Mouse (Mus musculus): ENCODE data around the gene Sypl2. TPM values are rescaled to one million over a fixed set of nuclear protein-coding genes. Genes with fewer than 3 reads are reported as not detected.

The Sypl2 gene
- total and polyA plus RNA-seq, 2 experiments from 2014 or later = 0.56 to 2.0 TPM

GRCm38 (mm10) chr3:108164091-108164490 is 62.4 kb downstream of the Sypl2 start:
- no peaks in the 10 kb centered on the region for H3K27me3 ChIP-seq (ENCODE audit: control insufficient read depth, insufficient read depth, low read length)
- no peak overlapping the region for H3K4me3 ChIP-seq (ENCODE audit: low read depth, low read length)
- TF ChIP-seq EP300 (IDR thresholded peaks at IDR 0.05; ENCODE audit: low read depth) (no peak), CTCF (IDR thresholded peaks at IDR 0.05; ENCODE audit: low read depth) (no peak)
- no peaks in the 10 kb centered on the region for H3K9me3 ChIP-seq (replicated peaks; ENCODE audit: control insufficient read depth, low read length)
- no peak overlapping the region for H3K9ac ChIP-seq (replicated peaks; ENCODE audit: low read depth, low read length)
- H3K4me2 ChIP-seq (ENCODE audit: low read depth, low read length) = no peak overlapping the region
- H3K4me1 ChIP-seq (ENCODE audit: control insufficient read depth, insufficient read depth) = peaks cover 3% of the 10 kb centered on the region
- no peak for ATAC-seq (ENCODE audit: insufficient read depth, low read depth)
- DNase-seq (ENCODE audit: low spot score) = no peak
- no peaks in the 10 kb centered on the region for H3K36me3 ChIP-seq (replicated peaks; ENCODE audit: control insufficient read depth, insufficient read depth, low read length)
- WGBS = 58% methylated on average over 5 of the region's 5 CpGs
- H3K27ac ChIP-seq (ENCODE audit: low read depth) = no peak overlapping the region

Other genes with a start within 250 kb of the Sypl2 start
- 69.6 and 95.4 TPM in 2 replicates for gene Gstm2, start 240.2 kb downstream of the Sypl2 start, total RNA-seq (2014; rRNA removed; ENCODE audit: low replicate concordance)
- 94.2 and 97.9 TPM in 2 replicates for gene Gstm2, start 240.2 kb downstream of the Sypl2 start, polyA plus RNA-seq (2015; fragmentation: Nextera tagmentation; extraction: Ambion mirVana)
- 99.4 and 111 TPM in 2 replicates for gene Gstm1, start 208.7 kb downstream of the Sypl2 start, total RNA-seq (2014; rRNA removed; ENCODE audit: low replicate concordance)
- gene Gstm1, start 208.7 kb downstream of the Sypl2 start, polyA plus RNA-seq (2015; fragmentation: Nextera tagmentation; extraction: Ambion mirVana) = 132 and 136 TPM in 2 replicates
- 3.6 and 10.9 TPM in 2 replicates for gene Gstm4, start 181.8 kb downstream of the Sypl2 start, total RNA-seq (2014; rRNA removed; ENCODE audit: low replicate concordance)
- 17.6 and 17.9 TPM in 2 replicates for gene Gstm4, start 181.8 kb downstream of the Sypl2 start, polyA plus RNA-seq (2015; fragmentation: Nextera tagmentation; extraction: Ambion mirVana)
- 17.3 and 77.9 TPM in 2 replicates for gene Ampd2, start 140.0 kb downstream of the Sypl2 start, total RNA-seq (2014; rRNA removed; ENCODE audit: low replicate concordance)
- 12.7 and 12.8 TPM in 2 replicates for gene Ampd2, start 140.0 kb downstream of the Sypl2 start, polyA plus RNA-seq (2015; fragmentation: Nextera tagmentation; extraction: Ambion mirVana)
- 0.19 TPM in 1 of 2 replicates, not detected in the other for gene Gnat2, start 133.9 kb downstream of the Sypl2 start, total RNA-seq (2014; rRNA removed; ENCODE audit: low replicate concordance)
- gene Gnat2, start 133.9 kb downstream of the Sypl2 start, polyA plus RNA-seq (2015; fragmentation: Nextera tagmentation; extraction: Ambion mirVana) = 0.45 and 1.1 TPM in 2 replicates
- 30.2 and 41.0 TPM in 2 replicates for gene Gnai3, start 80.5 kb downstream of the Sypl2 start, total RNA-seq (2014; rRNA removed; ENCODE audit: low replicate concordance)
- 35.8 and 37.4 TPM in 2 replicates for gene Gnai3, start 80.5 kb downstream of the Sypl2 start, polyA plus RNA-seq (2015; fragmentation: Nextera tagmentation; extraction: Ambion mirVana)
- 0.04 TPM in 1 of 2 replicates, not detected in the other for gene Gpr61, start 71.8 kb downstream of the Sypl2 start, total RNA-seq (2014; rRNA removed; ENCODE audit: low replicate concordance)
- 0.05 and 0.11 TPM in 2 replicates for gene Gpr61, start 71.8 kb downstream of the Sypl2 start, polyA plus RNA-seq (2015; fragmentation: Nextera tagmentation; extraction: Ambion mirVana)
- 5.0 and 11.9 TPM in 2 replicates for gene Amigo1, start 40.3 kb downstream of the Sypl2 start, total RNA-seq (2014; rRNA removed; ENCODE audit: low replicate concordance)
- 3.5 and 3.8 TPM in 2 replicates for gene Amigo1, start 40.3 kb downstream of the Sypl2 start, polyA plus RNA-seq (2015; fragmentation: Nextera tagmentation; extraction: Ambion mirVana)
- 4.0 and 4.7 TPM in 2 replicates for gene Cyb561d1, start 25.4 kb downstream of the Sypl2 start, total RNA-seq (2014; rRNA removed; ENCODE audit: low replicate concordance)
- gene Cyb561d1, start 25.4 kb downstream of the Sypl2 start, polyA plus RNA-seq (2015; fragmentation: Nextera tagmentation; extraction: Ambion mirVana) = 3.4 and 3.5 TPM in 2 replicates
- gene Atxn7l2, start 15.7 kb downstream of the Sypl2 start, total RNA-seq (2014; rRNA removed; ENCODE audit: low replicate concordance) = 3.1 and 6.0 TPM in 2 replicates
- 4.1 and 4.3 TPM in 2 replicates for gene Atxn7l2, start 15.7 kb downstream of the Sypl2 start, polyA plus RNA-seq (2015; fragmentation: Nextera tagmentation; extraction: Ambion mirVana)
- gene Psma5, start 30.3 kb upstream of the Sypl2 start, total RNA-seq (2014; rRNA removed; ENCODE audit: low replicate concordance) = 82.6 and 104 TPM in 2 replicates
- 177 and 180 TPM in 2 replicates for gene Psma5, start 30.3 kb upstream of the Sypl2 start, polyA plus RNA-seq (2015; fragmentation: Nextera tagmentation; extraction: Ambion mirVana)
- gene Sort1, start 57.4 kb upstream of the Sypl2 start, total RNA-seq (2014; rRNA removed; ENCODE audit: low replicate concordance) = 33.5 and 34.4 TPM in 2 replicates
- 6.7 and 7.4 TPM in 2 replicates for gene Sort1, start 57.4 kb upstream of the Sypl2 start, polyA plus RNA-seq (2015; fragmentation: Nextera tagmentation; extraction: Ambion mirVana)
- gene Mybphl, start 138.3 kb upstream of the Sypl2 start, total RNA-seq (2014; rRNA removed; ENCODE audit: low replicate concordance) = 49.3 and 60.6 TPM in 2 replicates
- gene Mybphl, start 138.3 kb upstream of the Sypl2 start, polyA plus RNA-seq (2015; fragmentation: Nextera tagmentation; extraction: Ambion mirVana) = 90.0 and 123 TPM in 2 replicates
- 8.4 and 17.5 TPM in 2 replicates for gene Psrc1, start 157.2 kb upstream of the Sypl2 start, total RNA-seq (2014; rRNA removed; ENCODE audit: low replicate concordance)
- 5.0 and 5.4 TPM in 2 replicates for gene Psrc1, start 157.2 kb upstream of the Sypl2 start, polyA plus RNA-seq (2015; fragmentation: Nextera tagmentation; extraction: Ambion mirVana)
- 3.5 and 5.5 TPM in 2 replicates for gene Celsr2, start 188.9 kb upstream of the Sypl2 start, total RNA-seq (2014; rRNA removed; ENCODE audit: low replicate concordance)
- gene Celsr2, start 188.9 kb upstream of the Sypl2 start, polyA plus RNA-seq (2015; fragmentation: Nextera tagmentation; extraction: Ambion mirVana) = 1.2 and 1.9 TPM in 2 replicates
- 40.3 and 55.3 TPM in 2 replicates for gene Sars, start 218.6 kb upstream of the Sypl2 start, total RNA-seq (2014; rRNA removed; ENCODE audit: low replicate concordance)
- gene Sars, start 218.6 kb upstream of the Sypl2 start, polyA plus RNA-seq (2015; fragmentation: Nextera tagmentation; extraction: Ambion mirVana) = 74.4 and 77.7 TPM in 2 replicates